Mouse (Mus musculus): Measurements from ENCODE around the gene Frmd4b. TPM values are rescaled to one million over a fixed set of nuclear protein-coding genes. Genes with fewer than 3 reads are reported as not detected.

Frmd4b gene
- polyA plus RNA-seq, 1 experiment, result 0.59 TPM

GRCm38 (mm10) chr6:97275760-97276159 is 341.6 kb downstream of the Frmd4b start:
- Histone ChIP-seq H3ac (ENCODE audit: control insufficient read depth, insufficient read length) (no peak overlapping the region), H3K36me3 (ENCODE audit: control insufficient read depth, insufficient read depth) (no peaks in the 10 kb centered on the region), H3K27me3 (ENCODE audit: control insufficient read depth, insufficient read depth, insufficient read length) (peaks cover 4% of the 10 kb centered on the region), H3K4me3 (no peak overlapping the region), H3K4me2 (ENCODE audit: low read depth) (peak overlapping the region; percentile 45), H3K79me2 (ENCODE audit: control insufficient read depth, insufficient read depth) (no peaks in the 10 kb centered on the region)
- TF ChIP-seq MYOG (IDR thresholded peaks at IDR 0.05; ENCODE audit: control insufficient read depth in 1 of 3, insufficient read depth in 1 of 3, insufficient read length in 2 of 3, low read depth in 2 of 3) (no peak), REST (IDR thresholded peaks at IDR 0.05; ENCODE audit: insufficient read depth, insufficient read length) (no peak), CEBPB (IDR thresholded peaks at IDR 0.05; ENCODE audit: insufficient read depth, poor library complexity, severe bottlenecking) (no peak), SRF (IDR thresholded peaks at IDR 0.05; ENCODE audit: control insufficient read depth, insufficient read length, low read depth) (no peak), POLR2A (IDR thresholded peaks at IDR 0.05; ENCODE audit: insufficient read length, low read depth) (no peak), E2F4 (IDR thresholded peaks at IDR 0.05; ENCODE audit: insufficient read depth) (no peak), MYOD1 (IDR thresholded peaks at IDR 0.05; ENCODE audit: control insufficient read depth in 1 of 3, insufficient read length in 2 of 3, low read depth in 2 of 3) (no peak)

- TF ChIP-seq MYOG (IDR thresholded peaks at IDR 0.05; ENCODE audit: control insufficient read depth in 1 of 3, insufficient read depth in 1 of 3, insufficient read length in 2 of 3, low read depth in 2 of 3) (no peak), MYOD1 (IDR thresholded peaks at IDR 0.05; ENCODE audit: control insufficient read depth in 1 of 3, insufficient read length in 2 of 3, low read depth in 2 of 3) (no peak), MAX (IDR thresholded peaks at IDR 0.05; ENCODE audit: low read depth) (no peak)
Observed at GRCm38 (mm10) chr6:97273777-97274176, 343.6 kb downstream of the Frmd4b start.

GRCm38 (mm10) chr6:97273058-97273710 is 344.2 kb downstream of the Frmd4b start:
- Histone ChIP-seq H3ac (ENCODE audit: control insufficient read depth, insufficient read length) (no peak overlapping the region), H3K4me3 (no peak overlapping the region), H3K79me2 (ENCODE audit: control insufficient read depth, insufficient read depth) (no peaks in the 10 kb centered on the region), H3K4me2 (ENCODE audit: low read depth) (no peak overlapping the region), H3K27me3 (ENCODE audit: control insufficient read depth, insufficient read depth, insufficient read length) (no peaks in the 10 kb centered on the region), H3K36me3 (ENCODE audit: control insufficient read depth, insufficient read depth) (no peaks in the 10 kb centered on the region)
- TF ChIP-seq REST (IDR thresholded peaks at IDR 0.05; ENCODE audit: insufficient read depth, insufficient read length), result no peak
- TF ChIP-seq MYOG (IDR thresholded peaks at IDR 0.05; ENCODE audit: control insufficient read depth in 1 of 3, insufficient read depth in 1 of 3, insufficient read length in 2 of 3, low read depth in 2 of 3), result no peak
- no peak for TF ChIP-seq TCF3 (IDR thresholded peaks at IDR 0.05; ENCODE audit: insufficient read length, low read depth)
- TF ChIP-seq SRF (IDR thresholded peaks at IDR 0.05; ENCODE audit: control insufficient read depth, insufficient read length, low read depth), result no peak
- no peak for TF ChIP-seq E2F4 (IDR thresholded peaks at IDR 0.05; ENCODE audit: insufficient read depth)
- TF ChIP-seq CEBPB (IDR thresholded peaks at IDR 0.05; ENCODE audit: insufficient read depth, poor library complexity, severe bottlenecking), result no peak
- no peak for TF ChIP-seq TCF12 (IDR thresholded peaks at IDR 0.05; ENCODE audit: insufficient read depth, poor library complexity, severe bottlenecking)
- no peak for TF ChIP-seq MAX (IDR thresholded peaks at IDR 0.05; ENCODE audit: low read depth)
- no peak for TF ChIP-seq MYOD1 (IDR thresholded peaks at IDR 0.05; ENCODE audit: control insufficient read depth in 1 of 3, insufficient read length in 2 of 3, low read depth in 2 of 3)
- TF ChIP-seq POLR2A (IDR thresholded peaks at IDR 0.05; ENCODE audit: insufficient read length, low read depth), result no peak
- no peak for TF ChIP-seq POLR2AphosphoS2 (IDR thresholded peaks at IDR 0.05; ENCODE audit: insufficient read length, low read depth)
- no peak for TF ChIP-seq USF1 (IDR thresholded peaks at IDR 0.05; ENCODE audit: low read depth)

More at GRCm38 (mm10) chr6:97273777-97274176, 343.6 kb downstream of the Frmd4b start:
- no peak overlapping the region for H3K4me3 ChIP-seq
- H3K27me3 ChIP-seq (ENCODE audit: control insufficient read depth, insufficient read depth, insufficient read length), result no peaks in the 10 kb centered on the region
- no peaks in the 10 kb centered on the region for H3K36me3 ChIP-seq (ENCODE audit: control insufficient read depth, insufficient read depth)
- H3K79me2 ChIP-seq (ENCODE audit: control insufficient read depth, insufficient read depth), result no peaks in the 10 kb centered on the region
- no peak overlapping the region for H3K4me2 ChIP-seq (ENCODE audit: low read depth)
- H3ac ChIP-seq (ENCODE audit: control insufficient read depth, insufficient read length), result no peak overlapping the region

GRCm38 (mm10) chr6:97272349-97272748 is 345.0 kb downstream of the Frmd4b start:
- H3K27me3 ChIP-seq (ENCODE audit: control insufficient read depth, insufficient read depth, insufficient read length), result no peaks in the 10 kb centered on the region
- H3K4me2 ChIP-seq (ENCODE audit: low read depth), result no peak overlapping the region
- no peaks in the 10 kb centered on the region for H3K36me3 ChIP-seq (ENCODE audit: control insufficient read depth, insufficient read depth)
- TF ChIP-seq POLR2AphosphoS2 (IDR thresholded peaks at IDR 0.05; ENCODE audit: insufficient read length, low read depth) (no peak), POLR2A (IDR thresholded peaks at IDR 0.05; ENCODE audit: insufficient read length, low read depth) (no peak), TCF3 (IDR thresholded peaks at IDR 0.05; ENCODE audit: insufficient read length, low read depth) (no peak), MYOD1 (IDR thresholded peaks at IDR 0.05; ENCODE audit: control insufficient read depth in 1 of 3, insufficient read length in 2 of 3, low read depth in 2 of 3) (no peak), REST (IDR thresholded peaks at IDR 0.05; ENCODE audit: insufficient read depth, insufficient read length) (no peak), TCF12 (IDR thresholded peaks at IDR 0.05; ENCODE audit: insufficient read depth, poor library complexity, severe bottlenecking) (no peak), USF1 (IDR thresholded peaks at IDR 0.05; ENCODE audit: low read depth) (no peak), E2F4 (IDR thresholded peaks at IDR 0.05; ENCODE audit: insufficient read depth) (no peak), MYOG (IDR thresholded peaks at IDR 0.05; ENCODE audit: control insufficient read depth in 1 of 3, insufficient read depth in 1 of 3, insufficient read length in 2 of 3, low read depth in 2 of 3) (no peak), SRF (IDR thresholded peaks at IDR 0.05; ENCODE audit: control insufficient read depth, insufficient read length, low read depth) (no peak), MAX (IDR thresholded peaks at IDR 0.05; ENCODE audit: low read depth) (no peak), CEBPB (IDR thresholded peaks at IDR 0.05; ENCODE audit: insufficient read depth, poor library complexity, severe bottlenecking) (no peak)
- no peaks in the 10 kb centered on the region for H3K79me2 ChIP-seq (ENCODE audit: control insufficient read depth, insufficient read depth)
- no peak overlapping the region for H3K4me3 ChIP-seq
- no peak overlapping the region for H3ac ChIP-seq (ENCODE audit: control insufficient read depth, insufficient read length)

- no peak overlapping the region for H3ac ChIP-seq (ENCODE audit: control insufficient read depth, insufficient read length)
- H3K36me3 ChIP-seq (ENCODE audit: control insufficient read depth, insufficient read depth), result no peaks in the 10 kb centered on the region
- H3K4me2 ChIP-seq (ENCODE audit: low read depth), result no peak overlapping the region
- H3K79me2 ChIP-seq (ENCODE audit: control insufficient read depth, insufficient read depth), result no peaks in the 10 kb centered on the region
- H3K4me3 ChIP-seq, result no peak overlapping the region
- H3K27me3 ChIP-seq (ENCODE audit: control insufficient read depth, insufficient read depth, insufficient read length), result no peaks in the 10 kb centered on the region
- no peak for TF ChIP-seq MYOD1 (IDR thresholded peaks at IDR 0.05; ENCODE audit: control insufficient read depth in 1 of 3, insufficient read length in 2 of 3, low read depth in 2 of 3)
- TF ChIP-seq E2F4 (IDR thresholded peaks at IDR 0.05; ENCODE audit: insufficient read depth), result no peak
- TF ChIP-seq TCF3 (IDR thresholded peaks at IDR 0.05; ENCODE audit: insufficient read length, low read depth), result no peak
- TF ChIP-seq MYOG (IDR thresholded peaks at IDR 0.05; ENCODE audit: control insufficient read depth in 1 of 3, insufficient read depth in 1 of 3, insufficient read length in 2 of 3, low read depth in 2 of 3), result no peak
- TF ChIP-seq POLR2A (IDR thresholded peaks at IDR 0.05; ENCODE audit: insufficient read length, low read depth), result no peak
- TF ChIP-seq SRF (IDR thresholded peaks at IDR 0.05; ENCODE audit: control insufficient read depth, insufficient read length, low read depth), result no peak
Observed at GRCm38 (mm10) chr6:97269596-97269995, 347.7 kb downstream of the Frmd4b start.
